ENCODE assay signal across 21 mouse cellular contexts in the genomic region with DNA sequence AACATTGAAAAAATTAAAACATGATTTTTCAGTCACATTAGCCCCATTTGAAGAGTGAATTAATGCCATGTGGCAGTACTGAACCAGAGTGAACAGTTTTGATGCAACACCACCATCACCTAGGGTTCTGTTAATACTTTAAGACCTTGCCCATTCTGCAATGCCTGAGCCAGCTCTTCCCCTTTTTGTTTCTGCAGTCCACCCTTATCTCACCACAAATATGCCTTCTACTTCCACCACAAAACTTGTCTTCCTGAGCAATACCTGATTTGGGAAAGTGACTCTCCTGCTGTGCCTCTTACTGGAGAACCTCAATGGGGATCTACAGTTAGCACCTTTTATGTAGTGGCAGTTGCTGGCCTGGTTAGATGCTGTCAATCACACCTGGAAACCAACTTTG.
"Had no signal": no experiment of that assay in that cellular context is flagged by ENCODE, and none has a peak within 500 bp of the region (broad histone marks: within the 10 kb centered on the region; RNA-seq: fewer than 3 reads in every experiment).

No protein-coding gene starts in this region.

- H3K4me1 ChIP-seq: liver, embryonic 15.5 days; lung, embryonic 15.5 days; midbrain, embryonic 10.5 days; midbrain, embryonic 12.5 days; neural tube, embryonic 13.5 days; neural tube, embryonic 15.5 days had no signal

- H3K36me3 ChIP-seq: liver, embryonic 15.5 days; lung, embryonic 15.5 days; midbrain, embryonic 10.5 days; midbrain, embryonic 12.5 days; neural tube, embryonic 13.5 days; neural tube, embryonic 15.5 days had no signal

- H3K27me3 ChIP-seq: liver, embryonic 15.5 days; lung, embryonic 15.5 days; midbrain, embryonic 12.5 days; neural tube, embryonic 13.5 days; neural tube, embryonic 15.5 days had no signal

- H3K4me3 ChIP-seq: liver, embryonic 15.5 days; lung, embryonic 15.5 days; midbrain, embryonic 10.5 days; midbrain, embryonic 12.5 days; myocyte; neural tube, embryonic 13.5 days; neural tube, embryonic 15.5 days had no signal

- ATAC-seq: liver, postnatal 0 days; lung, postnatal 0 days; midbrain, embryonic 16.5 days had no signal

- H3K27ac ChIP-seq: liver, embryonic 15.5 days; lung, embryonic 15.5 days; macrophage; midbrain, embryonic 10.5 days; midbrain, embryonic 12.5 days; neural tube, embryonic 13.5 days; neural tube, embryonic 15.5 days had no signal

- DNase-seq: liver, postnatal 0 days; lung, adult 2 months; lung, postnatal 36 days; midbrain, embryonic 14.5 days; retina, postnatal 1 day; right cerebral cortex, adult 18-20 months; right cerebral cortex, postnatal 25 days; spleen, adult 18-20 months; thymus, adult 18-20 months; thymus, postnatal 14 days; thymus, postnatal 36 days had no signal

- H3K9ac ChIP-seq: liver, embryonic 15.5 days; liver, postnatal 0 days; lung, embryonic 15.5 days; midbrain, embryonic 12.5 days; neural tube, embryonic 13.5 days; neural tube, embryonic 15.5 days had no signal

- H3K9me3 ChIP-seq: liver, embryonic 15.5 days; lung, embryonic 15.5 days; midbrain, embryonic 10.5 days; midbrain, embryonic 12.5 days; neural tube, embryonic 13.5 days; neural tube, embryonic 15.5 days had no signal
